Mouse (Mus musculus) limb, embryonic 14.5 days (tissue): Measurements from ENCODE around the gene Tbc1d4. TPM values are rescaled to one million over a fixed set of nuclear protein-coding genes. Genes with fewer than 3 reads are reported as not detected.

Experiments
- ATAC-seq: fragments of 200-750 bp; cut with Nextera tagmentation; 2 replicates; pipeline ENCODE4 v1.8.0; 2017; ENCODE audit warnings: low read depth, moderate number of reproducible peaks, moderate TSS enrichment; ENCODE audit not compliant: low FRiP score
- DNase-seq: peaks from one replicate; pipeline ENCODE4 v3.0.0-alpha.2; 2015; ENCODE audit warnings: low spot score
- H3K27ac ChIP-seq: fragments of 300-500 bp; sonication (generic); replicated peaks from 2 replicates; pipeline ENCODE4 v1.5.1; 2014; ENCODE audit warnings: low read depth, mild to moderate bottlenecking, low read length, moderate library complexity, mixed read lengths
- H3K27me3 ChIP-seq: fragments of 300-500 bp; sonication (generic); 2 replicates; pipeline ENCODE4 v1.6.1; 2014; ENCODE audit warnings: low read length, mixed read lengths; ENCODE audit not compliant: control insufficient read depth, insufficient read depth
- H3K36me3 ChIP-seq: fragments of 300-500 bp; sonication (generic); 2 replicates; pipeline ENCODE4 v1.6.1; 2014; ENCODE audit warnings: mild to moderate bottlenecking, low read length, moderate library complexity, mixed read lengths; ENCODE audit not compliant: control insufficient read depth, insufficient read depth
- H3K4me1 ChIP-seq: fragments of 300-500 bp; sonication (generic); 2 replicates; pipeline ENCODE4 v1.6.1; 2014; ENCODE audit warnings: antibody characterized with exemption, low read length, mixed read lengths; ENCODE audit not compliant: control insufficient read depth, insufficient read depth
- H3K4me2 ChIP-seq: fragments of 300-500 bp; sonication (generic); replicated peaks from 2 replicates; pipeline ENCODE4 v1.6.1; 2014; ENCODE audit warnings: low read depth, mild to moderate bottlenecking, low read length, moderate library complexity; ENCODE audit not compliant: severe bottlenecking
- H3K4me3 ChIP-seq: fragments of 300-500 bp; sonication (generic); replicated peaks from 2 replicates; pipeline ENCODE4 v1.5.1; 2014; ENCODE audit warnings: low read length
- H3K9ac ChIP-seq: fragments of 300-500 bp; sonication (generic); 2 replicates; pipeline ENCODE4 v1.6.1; 2014; ENCODE audit warnings: mild to moderate bottlenecking, low read depth, low read length, moderate library complexity; ENCODE audit not compliant: severe bottlenecking
- H3K9me3 ChIP-seq: fragments of 300-500 bp; sonication (generic); 2 replicates; pipeline ENCODE4 v1.6.1; 2016; ENCODE audit warnings: low read length; ENCODE audit not compliant: control insufficient read depth
- POLR2A ChIP-seq: fragments of 200-500 bp; IDR thresholded peaks from 2 replicates; pipeline ENCODE4 v1.8.0; 2012; ENCODE audit warnings: inconsistent platforms, mild to moderate bottlenecking, moderate library complexity, borderline replicate concordance; ENCODE audit not compliant: insufficient read depth, insufficient read length; ENCODE audit errors: extremely low read depth
- WGBS: fragments of 180-500 bp; shearing (Covaris S2); extraction: QIAGEN DNeasy Blood & Tissue Kit; methylation state at CpG from one replicate; pipeline ENCODE4 v1.1.7; 2014; 5-methylcytosine and 5-hydroxymethylcytosine counted together
- polyA plus RNA-seq, 2 experiments: library from polyadenylated mRNA; depleted of rRNA in 1 of 2; stranded (reverse) in 1 of 2; unstranded in 1 of 2; fragments of >200 nt; fragmentation: Nextera tagmentation in 1 of 2; extraction: Ambion mirVana in 1 of 2; gene quantifications; 2 replicates each; pipeline versions ENCODE4 v1.2.1 to v1.2.3; 2012 to 2014

Tbc1d4 gene
- polyA plus RNA-seq, 2 experiments: 11.9 to 12.6 TPM

DNA sequence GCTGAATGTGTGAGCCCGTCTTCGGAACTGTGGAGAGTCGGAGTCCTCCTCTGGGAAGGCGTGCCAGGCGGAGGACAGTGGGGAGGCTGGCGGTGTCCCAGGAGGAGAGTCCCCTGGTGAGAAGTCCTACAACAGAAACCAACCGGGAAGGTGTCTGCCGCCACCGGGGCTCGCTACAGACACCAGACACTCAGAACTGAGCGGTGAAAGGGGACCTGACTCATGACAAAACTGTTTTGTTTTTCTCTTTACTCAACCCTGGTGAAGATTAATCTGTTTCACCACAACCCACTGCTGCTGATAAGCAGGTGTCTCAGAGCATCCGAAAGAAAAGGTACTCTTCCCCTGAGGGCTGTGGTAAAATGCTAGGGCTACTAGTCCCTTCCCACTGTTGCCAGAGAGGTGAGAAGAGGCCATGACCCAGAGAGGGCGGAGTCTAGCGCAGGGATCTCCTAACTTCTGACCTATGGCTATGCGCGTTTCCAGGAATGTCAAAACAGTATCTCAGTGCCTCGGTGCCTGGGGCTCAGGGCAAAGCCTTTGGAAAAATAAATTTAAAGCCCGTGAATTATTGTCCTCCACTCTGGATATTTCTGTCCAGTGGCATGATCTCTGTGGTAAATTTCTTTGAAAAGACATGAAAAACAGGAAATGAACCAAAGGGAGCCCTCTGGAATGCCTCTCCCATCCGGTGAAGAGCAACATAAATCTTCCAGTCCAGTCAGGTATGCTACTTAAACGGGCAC lies 131.7 kb downstream of the Tbc1d4 start:
- H3K9me3 ChIP-seq: peaks cover 4% of the 10 kb centered on the region; the same call in 1 of the 2 replicates
- H3K4me3 ChIP-seq: no peak overlapping the region
- H3K36me3 ChIP-seq: peaks cover 3% of the 10 kb centered on the region; the same call in 1 of the 2 replicates
- TF ChIP-seq POLR2A: no peak
- H3K27ac ChIP-seq: no peak overlapping the region
- no peaks in the 10 kb centered on the region for H3K27me3 ChIP-seq
- DNase-seq (no peak), ATAC-seq (no peak)
- no peak overlapping the region for H3K4me2 ChIP-seq
- H3K9ac ChIP-seq: no peak overlapping the region
- WGBS: 62% methylated on average over 20 of the region's 20 CpGs
- no peaks in the 10 kb centered on the region for H3K4me1 ChIP-seq

DNA sequence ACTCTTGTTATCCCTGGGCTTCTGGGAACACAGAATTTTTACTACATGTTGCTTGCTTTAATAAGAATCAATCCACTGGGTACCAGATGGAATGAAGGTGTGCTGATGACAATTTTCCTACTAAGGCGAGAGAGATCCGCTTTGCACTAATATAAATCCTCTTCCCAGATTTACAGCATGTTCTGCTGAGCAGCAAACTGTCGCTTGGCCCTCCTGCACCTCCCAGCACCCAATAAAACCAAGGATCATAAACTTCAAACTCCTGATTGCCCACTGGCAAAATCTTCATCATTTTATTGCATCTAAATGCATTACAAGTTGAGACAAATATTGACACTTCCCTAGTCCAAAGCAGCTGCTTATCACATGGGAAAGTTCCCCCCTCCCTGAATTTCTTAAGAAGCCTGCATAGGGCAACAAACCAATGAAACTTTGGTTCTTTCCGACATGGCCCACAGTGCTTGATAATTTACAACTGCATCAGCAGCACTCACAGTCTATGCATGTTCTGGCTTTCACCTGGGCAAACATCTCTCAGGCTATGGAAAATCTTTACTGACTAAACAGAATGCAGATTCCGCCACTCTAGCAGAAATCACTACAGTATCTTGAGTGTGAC lies 139.4 kb downstream of the Tbc1d4 start:
- Histone ChIP-seq H3K36me3 (no peaks in the 10 kb centered on the region), H3K4me1 (peaks cover 8% of the 10 kb centered on the region), H3K4me2 (no peak overlapping the region), H3K27ac (no peak overlapping the region), H3K9ac (no peak overlapping the region), H3K27me3 (no peaks in the 10 kb centered on the region), H3K9me3 (peaks cover 4% of the 10 kb centered on the region; the same call in 1 of the 2 replicates), H3K4me3 (no peak overlapping the region)
- 25% methylated on average over 5 of the region's 5 CpGs for WGBS
- no peak for TF ChIP-seq POLR2A
- DNase-seq: no peak
- no peak for ATAC-seq

DNA sequence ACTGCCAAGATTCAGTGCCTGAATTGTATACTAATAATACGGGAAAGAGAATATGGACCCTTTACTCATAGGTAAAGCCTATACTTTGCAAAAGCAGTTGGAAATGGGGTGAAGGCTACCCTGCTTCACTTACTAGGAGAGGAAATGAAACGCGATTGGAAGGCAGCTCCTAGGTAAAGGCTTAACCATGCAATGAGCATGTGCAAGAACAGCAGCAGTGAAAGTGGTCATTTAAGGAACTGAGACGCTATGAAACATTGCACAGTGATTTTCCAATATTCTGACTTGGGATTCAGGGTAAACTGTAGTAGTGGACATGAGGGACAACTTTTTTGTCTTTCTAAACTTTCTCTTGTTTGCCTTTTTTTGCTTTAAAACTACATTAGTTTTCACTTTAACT lies 140.8 kb downstream of the Tbc1d4 start:
- H3K9me3 ChIP-seq: no peaks in the 10 kb centered on the region
- H3K4me3 ChIP-seq: no peak overlapping the region
- no peak overlapping the region for H3K4me2 ChIP-seq
- no peak overlapping the region for H3K27ac ChIP-seq
- 83% methylated on average over 4 of the region's 4 CpGs for WGBS
- TF ChIP-seq POLR2A: no peak
- H3K4me1 ChIP-seq: peaks cover 8% of the 10 kb centered on the region
- no peaks in the 10 kb centered on the region for H3K27me3 ChIP-seq
- ATAC-seq (no peak), DNase-seq (no peak)
- H3K9ac ChIP-seq: no peak overlapping the region
- no peaks in the 10 kb centered on the region for H3K36me3 ChIP-seq

DNA sequence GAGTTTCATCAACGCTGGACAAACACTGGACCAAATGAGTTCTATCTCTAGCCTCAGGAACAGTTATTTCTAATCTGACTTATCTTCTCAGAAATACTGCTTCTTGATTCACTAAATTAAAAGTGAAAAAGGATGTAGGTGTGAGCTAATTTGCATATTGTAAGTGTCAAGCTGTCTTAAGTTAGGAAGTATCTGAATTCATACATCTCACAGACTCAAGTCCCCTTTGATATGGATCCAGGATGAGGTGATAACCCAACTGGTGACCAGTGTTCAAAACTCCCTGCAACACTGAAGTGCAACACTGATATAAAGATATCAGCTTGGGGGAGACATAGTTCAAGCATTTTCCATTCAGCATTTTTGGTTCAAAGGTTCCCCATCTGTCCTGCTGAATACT lies 141.5 kb downstream of the Tbc1d4 start:
- Histone ChIP-seq H3K4me2 (no peak overlapping the region), H3K36me3 (no peaks in the 10 kb centered on the region), H3K27me3 (no peaks in the 10 kb centered on the region), H3K9me3 (no peaks in the 10 kb centered on the region), H3K27ac (no peak overlapping the region), H3K4me1 (peaks cover 8% of the 10 kb centered on the region), H3K9ac (no peak overlapping the region), H3K4me3 (no peak overlapping the region)
- DNase-seq (no peak), ATAC-seq (no peak)
- TF ChIP-seq POLR2A: no peak
- 87% methylated on average over 1 of the region's 1 CpGs for WGBS

DNA sequence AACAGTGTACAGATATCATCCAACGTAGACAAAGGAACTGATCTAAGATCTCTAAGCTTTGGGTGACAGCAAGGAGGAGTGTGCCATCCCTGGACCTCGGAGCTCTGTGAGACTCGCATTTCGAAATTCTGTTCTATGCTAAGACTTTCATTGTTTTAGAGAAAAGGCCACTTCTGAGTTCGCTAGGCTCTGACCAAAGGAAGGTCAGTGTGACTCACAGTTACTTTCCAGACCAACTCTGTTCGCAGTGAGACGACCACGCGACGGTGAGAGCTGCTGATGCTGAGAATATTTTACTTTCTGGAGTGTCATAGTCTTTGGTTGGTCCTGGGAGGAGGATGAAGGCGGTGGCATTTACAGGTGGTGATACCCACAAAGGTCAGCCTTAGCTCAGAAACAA lies 142.5 kb downstream of the Tbc1d4 start:
- no peaks in the 10 kb centered on the region for H3K27me3 ChIP-seq
- WGBS: 95% methylated on average over 11 of the region's 11 CpGs
- H3K4me1 ChIP-seq: peaks cover 8% of the 10 kb centered on the region
- no peak overlapping the region for H3K4me2 ChIP-seq
- DNase-seq (no peak), ATAC-seq (no peak)
- H3K36me3 ChIP-seq: no peaks in the 10 kb centered on the region
- H3K9me3 ChIP-seq: no peaks in the 10 kb centered on the region
- H3K27ac ChIP-seq: no peak overlapping the region
- H3K4me3 ChIP-seq: no peak overlapping the region
- H3K9ac ChIP-seq: no peak overlapping the region
- TF ChIP-seq POLR2A: no peak
